Mouse (Mus musculus) forebrain, embryonic 15.5 days (tissue): ENCODE measurements around the gene Scd2. TPM values are rescaled to one million over a fixed set of nuclear protein-coding genes. Genes with fewer than 3 reads are reported as not detected.
A peak's percentile ranks its signal among the peaks of the same experiment; 100 is the strongest.

Source experiments
- ATAC-seq: fragments of 200-750 bp; cut with Nextera tagmentation; replicated peaks from 2 replicates; pipeline ENCODE4 v1.8.0; 2017; ENCODE audit warnings: mild to moderate bottlenecking, moderate TSS enrichment, moderate library complexity
- H3K27ac ChIP-seq: fragments of 300-500 bp; sonication (generic); replicated peaks from 2 replicates; pipeline ENCODE4 v1.5.1; 2015; ENCODE audit warnings: mild to moderate bottlenecking, inconsistent platforms
- H3K27me3 ChIP-seq: fragments of 300-500 bp; sonication (generic); 2 replicates; pipeline ENCODE4 v1.6.1; 2015; ENCODE audit warnings: inconsistent platforms
- H3K36me3 ChIP-seq: fragments of 300-500 bp; sonication (generic); 2 replicates; pipeline ENCODE4 v1.6.1; 2015; ENCODE audit warnings: mild to moderate bottlenecking, inconsistent platforms
- H3K4me1 ChIP-seq: fragments of 300-500 bp; sonication (generic); 2 replicates; pipeline ENCODE4 v1.6.1; 2015; ENCODE audit warnings: inconsistent platforms
- H3K4me2 ChIP-seq: fragments of 300-500 bp; sonication (generic); replicated peaks from 2 replicates; pipeline ENCODE4 v1.6.1; 2015; ENCODE audit warnings: mild to moderate bottlenecking, inconsistent platforms
- H3K4me3 ChIP-seq: fragments of 300-500 bp; sonication (generic); 2 replicates; pipeline ENCODE4 v1.5.1; 2015; ENCODE audit warnings: mild to moderate bottlenecking, inconsistent platforms
- H3K9ac ChIP-seq: fragments of 300-500 bp; sonication (generic); replicated peaks from 2 replicates; pipeline ENCODE4 v1.6.1; 2015; ENCODE audit warnings: mild to moderate bottlenecking, inconsistent platforms
- H3K9me3 ChIP-seq: fragments of 300-500 bp; sonication (generic); 2 replicates; pipeline ENCODE4 v1.6.1; 2016; ENCODE audit warnings: inconsistent platforms
- WGBS: fragments of 180-500 bp; shearing (Covaris S2); methylation state at CpG from one replicate; pipeline ENCODE4 v1.1.7; 2015; ENCODE audit warnings: mixed read lengths; 5-methylcytosine and 5-hydroxymethylcytosine counted together
- polyA plus RNA-seq: library from polyadenylated mRNA; unstranded; fragments of >200 nt; fragmentation: Nextera tagmentation; extraction: Ambion mirVana; gene quantifications from 2 replicates; pipeline ENCODE4 v1.2.1, GENCODE M21; 2015

Gene Scd2
- polyA plus RNA-seq, 1 experiment from 2014 or later, result 267 TPM

DNA sequence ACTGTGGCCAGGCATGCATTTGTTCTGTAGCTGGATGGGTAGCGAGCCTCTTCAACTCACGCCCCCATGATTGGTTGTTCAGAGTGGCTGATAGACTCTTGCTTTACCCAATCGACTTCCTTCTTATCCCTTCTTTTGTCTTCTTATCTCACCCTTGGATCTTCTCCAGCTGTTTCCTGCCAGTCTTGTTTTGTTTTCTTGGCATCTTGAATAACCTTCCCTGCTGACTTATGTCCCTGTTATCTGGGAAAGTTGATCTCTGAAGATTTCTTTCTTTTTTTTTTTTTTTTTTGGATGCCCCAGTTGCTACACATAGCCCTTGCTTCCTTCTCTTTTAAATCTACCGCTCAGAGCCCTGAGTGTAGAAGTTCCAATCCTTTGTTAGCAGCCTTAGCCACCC, 34.0 kb upstream of the Scd2 start:
- 80% methylated on average over 4 of the region's 4 CpGs for WGBS
- Histone ChIP-seq H3K27me3 (no peaks in the 10 kb centered on the region), H3K4me2 (no peak overlapping the region), H3K36me3 (no peaks in the 10 kb centered on the region), H3K9me3 (no peaks in the 10 kb centered on the region), H3K4me3 (no peak overlapping the region), H3K4me1 (no peaks in the 10 kb centered on the region), H3K27ac (no peak overlapping the region), H3K9ac (no peak overlapping the region)
- ATAC-seq, result no peak

- 84% methylated on average over 5 of the region's 5 CpGs for WGBS
- no peak overlapping the region for H3K27ac ChIP-seq
- H3K36me3 ChIP-seq, result no peaks in the 10 kb centered on the region
- no peak overlapping the region for H3K4me3 ChIP-seq
- no peak for ATAC-seq
- no peak overlapping the region for H3K9ac ChIP-seq
- no peaks in the 10 kb centered on the region for H3K9me3 ChIP-seq
- H3K4me2 ChIP-seq, result no peak overlapping the region
- H3K4me1 ChIP-seq, result no peaks in the 10 kb centered on the region
- no peaks in the 10 kb centered on the region for H3K27me3 ChIP-seq
Measured at GRCm38 (mm10) chr19:44260487-44260886, 33.0 kb upstream of the Scd2 start.

DNA sequence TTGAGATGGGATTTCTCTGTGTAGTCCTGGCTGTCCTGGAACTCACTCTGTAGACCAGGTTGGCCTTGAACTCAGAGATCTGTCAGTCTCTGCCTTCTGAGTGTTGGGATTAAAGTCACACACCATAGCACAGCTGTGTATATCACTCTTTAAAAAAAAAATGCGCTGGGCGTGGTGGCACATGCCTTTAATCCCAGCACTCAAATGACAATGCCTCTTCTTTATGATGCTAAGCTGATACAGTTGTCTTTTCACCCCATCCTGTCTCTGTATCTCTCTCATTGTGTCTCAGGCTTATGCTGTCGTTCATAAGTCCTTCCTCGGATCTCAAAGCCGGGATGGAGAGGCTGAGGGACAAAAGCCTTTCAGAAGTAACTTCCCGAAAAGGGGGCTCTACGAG, 31.7 kb upstream of the Scd2 start:
- Histone ChIP-seq H3K4me1 (peaks cover 7% of the 10 kb centered on the region; the same call in 1 of the 2 replicates), H3K27ac (no peak overlapping the region), H3K36me3 (no peaks in the 10 kb centered on the region), H3K4me3 (no peak overlapping the region), H3K27me3 (no peaks in the 10 kb centered on the region), H3K9me3 (no peaks in the 10 kb centered on the region), H3K4me2 (no peak overlapping the region), H3K9ac (no peak overlapping the region)
- 62% methylated on average over 7 of the region's 7 CpGs for WGBS
- no peak for ATAC-seq

- no peak for ATAC-seq
- WGBS, result 84% methylated on average over 3 of the region's 3 CpGs
- H3K27ac ChIP-seq, result no peak overlapping the region
- H3K4me3 ChIP-seq, result no peak overlapping the region
- H3K4me1 ChIP-seq, result peaks cover 13% of the 10 kb centered on the region
- no peak overlapping the region for H3K9ac ChIP-seq
- H3K27me3 ChIP-seq, result no peaks in the 10 kb centered on the region
- no peaks in the 10 kb centered on the region for H3K9me3 ChIP-seq
- H3K4me2 ChIP-seq, result no peak overlapping the region
- no peaks in the 10 kb centered on the region for H3K36me3 ChIP-seq
Measured at GRCm38 (mm10) chr19:44263581-44263980, 29.9 kb upstream of the Scd2 start.

- no peak overlapping the region for H3K9ac ChIP-seq
- H3K4me3 ChIP-seq, result no peak overlapping the region
- no peak overlapping the region for H3K4me2 ChIP-seq
- H3K27ac ChIP-seq, result no peak overlapping the region
- peaks cover 13% of the 10 kb centered on the region for H3K4me1 ChIP-seq
- no peaks in the 10 kb centered on the region for H3K9me3 ChIP-seq
- 75% methylated on average over 9 of the region's 9 CpGs for whole genome bisulfite sequencing
- H3K36me3 ChIP-seq, result no peaks in the 10 kb centered on the region
- H3K27me3 ChIP-seq, result no peaks in the 10 kb centered on the region
- no peak for ATAC-seq
Measured at GRCm38 (mm10) chr19:44264226-44264625, 29.2 kb upstream of the Scd2 start.

DNA sequence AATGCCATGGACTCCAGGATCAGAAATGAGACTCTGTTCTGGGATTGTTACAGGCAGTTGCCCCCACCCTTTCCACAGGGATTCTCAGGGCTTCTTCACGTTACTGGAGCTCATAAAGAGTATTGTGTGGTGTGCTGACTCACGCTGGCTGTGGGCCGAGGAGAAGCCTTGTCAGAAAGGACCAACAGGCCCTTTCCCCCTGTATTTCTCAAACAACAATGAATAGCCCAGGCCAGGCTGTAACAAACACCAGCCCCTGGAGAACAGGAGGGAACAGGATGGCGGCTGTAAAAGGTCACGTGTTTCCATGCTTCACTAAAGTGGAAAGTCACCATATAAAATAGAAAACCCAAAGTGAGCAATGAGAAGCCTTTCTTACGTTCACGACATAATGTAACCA, 28.2 kb upstream of the Scd2 start:
- WGBS, result 40% methylated on average over 7 of the region's 7 CpGs
- H3K4me1 ChIP-seq, result peaks cover 13% of the 10 kb centered on the region
- H3K9ac ChIP-seq, result no peak overlapping the region
- H3K4me2 ChIP-seq, result no peak overlapping the region
- no peak overlapping the region for H3K27ac ChIP-seq
- no peaks in the 10 kb centered on the region for H3K27me3 ChIP-seq
- H3K4me3 ChIP-seq, result no peak overlapping the region
- no peaks in the 10 kb centered on the region for H3K9me3 ChIP-seq
- no peaks in the 10 kb centered on the region for H3K36me3 ChIP-seq
- ATAC-seq, result no peak

- Histone ChIP-seq H3K9me3 (no peaks in the 10 kb centered on the region), H3K9ac (no peak overlapping the region), H3K4me3 (no peak overlapping the region), H3K36me3 (no peaks in the 10 kb centered on the region), H3K4me1 (peaks cover 13% of the 10 kb centered on the region), H3K27me3 (no peaks in the 10 kb centered on the region), H3K4me2 (no peak overlapping the region), H3K27ac (no peak overlapping the region)
- 0 out of 2 replicates have a peak, but pooled peaks have one; percentile 1 for ATAC-seq
- 22% methylated on average over 5 of the region's 5 CpGs for WGBS
Measured at GRCm38 (mm10) chr19:44265911-44266337, 27.6 kb upstream of the Scd2 start.

GRCm38 (mm10) chr19:44266458-44266823, 27.0 kb upstream of the Scd2 start:
- Histone ChIP-seq H3K27me3 (no peaks in the 10 kb centered on the region), H3K4me2 (peak overlapping the region; percentile 94), H3K4me1 (peaks cover 13% of the 10 kb centered on the region), H3K9ac (peak overlapping the region; percentile 80), H3K4me3 (peak overlapping the region; percentile 74), H3K36me3 (no peaks in the 10 kb centered on the region), H3K9me3 (no peaks in the 10 kb centered on the region), H3K27ac (peak overlapping the region; percentile 93)
- ATAC-seq, result 0 out of 2 replicates have a peak, but pooled peaks have one; percentile 5
- WGBS, result 3% methylated on average over 6 of the region's 6 CpGs

DNA sequence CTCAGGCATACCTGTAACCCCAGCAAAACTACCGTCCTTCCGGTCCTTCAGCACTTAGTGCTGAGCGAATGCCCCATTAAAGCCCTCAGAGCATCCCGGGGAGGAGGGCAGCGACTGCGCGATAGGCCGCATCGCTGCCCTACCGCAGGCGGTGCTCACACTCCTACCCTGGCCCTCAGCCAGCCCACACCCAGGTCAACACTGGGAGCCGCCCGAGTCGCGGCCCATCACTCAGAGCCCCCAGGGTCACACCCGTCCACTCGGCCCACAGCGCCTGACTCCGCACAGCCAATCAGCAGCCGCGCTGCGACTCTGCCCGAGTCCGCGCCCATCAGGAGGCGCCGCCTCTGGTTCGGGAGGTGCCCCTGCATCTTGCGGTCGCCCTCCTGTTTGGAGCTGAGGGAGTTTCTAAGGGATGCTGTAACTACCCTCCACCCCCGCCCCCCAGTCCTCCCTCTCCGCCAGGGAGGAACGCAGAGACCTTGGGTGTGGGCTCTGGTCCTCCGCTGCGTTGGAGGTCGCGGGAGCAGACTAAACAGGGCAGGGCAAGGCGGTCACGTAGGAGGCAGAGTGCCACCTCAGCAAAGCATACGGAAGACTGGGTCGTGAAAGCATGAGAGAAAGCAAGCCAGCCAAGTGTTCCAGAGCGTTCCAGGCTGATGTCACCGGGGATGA, 26.5 kb upstream of the Scd2 start:
- Histone ChIP-seq H3K9ac (peak overlapping the region; percentile 80), H3K36me3 (no peaks in the 10 kb centered on the region)
- under 1% methylated on average over 43 of the region's 43 CpGs for WGBS

GRCm38 (mm10) chr19:44267499-44268002, 25.9 kb upstream of the Scd2 start:
- H3K36me3 ChIP-seq, result no peaks in the 10 kb centered on the region
- peak overlapping the region; percentile 74 for H3K4me3 ChIP-seq
- H3K4me1 ChIP-seq, result peaks cover 13% of the 10 kb centered on the region
- H3K27me3 ChIP-seq, result no peaks in the 10 kb centered on the region
- H3K9me3 ChIP-seq, result no peaks in the 10 kb centered on the region
- peak overlapping the region; percentile 80 for H3K9ac ChIP-seq
- 7% methylated on average over 18 of the region's 18 CpGs for WGBS
- peak overlapping the region; percentile 94 for H3K4me2 ChIP-seq
- H3K27ac ChIP-seq, result peak overlapping the region; percentile 93
- no peak for ATAC-seq

More for the DNA sequence above, 26.5 kb upstream of the Scd2 start:
- peaks cover 13% of the 10 kb centered on the region for H3K4me1 ChIP-seq
- ATAC-seq, result peak; percentile 97
- peak overlapping the region; percentile 74 for H3K4me3 ChIP-seq
- H3K27ac ChIP-seq, result peak overlapping the region; percentile 93
- peak overlapping the region; percentile 94 for H3K4me2 ChIP-seq
- no peaks in the 10 kb centered on the region for H3K27me3 ChIP-seq
- H3K9me3 ChIP-seq, result no peaks in the 10 kb centered on the region

DNA sequence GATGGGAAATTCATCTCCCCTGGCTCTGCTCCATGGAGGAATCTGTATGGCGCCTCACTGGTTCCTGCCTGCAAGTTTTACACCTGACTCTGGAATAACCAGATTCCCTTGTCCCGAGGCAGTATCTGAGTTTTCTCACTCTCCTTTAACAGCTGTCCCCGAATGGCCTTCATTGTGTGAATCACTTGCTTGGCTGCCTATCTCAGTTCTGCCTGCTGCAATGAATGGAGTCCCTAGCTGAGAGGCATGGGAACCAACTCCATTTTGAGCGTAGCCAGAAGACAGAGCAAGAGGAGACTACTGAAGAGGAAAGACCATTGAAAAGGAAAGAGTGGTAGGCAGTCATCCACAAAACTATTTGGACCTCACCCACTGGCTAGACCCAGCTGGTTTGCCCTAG, 19.8 kb upstream of the Scd2 start:
- no peak overlapping the region for H3K9ac ChIP-seq
- H3K4me2 ChIP-seq, result no peak overlapping the region
- no peak for ATAC-seq
- no peaks in the 10 kb centered on the region for H3K36me3 ChIP-seq
- no peak overlapping the region for H3K27ac ChIP-seq
- H3K4me1 ChIP-seq, result peaks cover 19% of the 10 kb centered on the region
- no peaks in the 10 kb centered on the region for H3K9me3 ChIP-seq
- H3K4me3 ChIP-seq, result no peak overlapping the region
- 73% methylated on average over 4 of the region's 4 CpGs for WGBS
- no peaks in the 10 kb centered on the region for H3K27me3 ChIP-seq

GRCm38 (mm10) chr19:44274452-44274851, 19.0 kb upstream of the Scd2 start:
- Histone ChIP-seq H3K4me3 (no peak overlapping the region), H3K36me3 (no peaks in the 10 kb centered on the region), H3K9ac (no peak overlapping the region), H3K4me2 (no peak overlapping the region), H3K27ac (no peak overlapping the region), H3K9me3 (no peaks in the 10 kb centered on the region), H3K4me1 (peaks cover 19% of the 10 kb centered on the region), H3K27me3 (no peaks in the 10 kb centered on the region)
- ATAC-seq, result no peak
- 90% methylated on average over 4 of the region's 4 CpGs for WGBS

- H3K36me3 ChIP-seq, result no peaks in the 10 kb centered on the region
- no peak for ATAC-seq
- no peak overlapping the region for H3K4me2 ChIP-seq
- H3K4me3 ChIP-seq, result no peak overlapping the region
- 100% methylated on average over 1 of the region's 1 CpGs for WGBS
- no peak overlapping the region for H3K9ac ChIP-seq
- peaks cover 19% of the 10 kb centered on the region for H3K4me1 ChIP-seq
- no peaks in the 10 kb centered on the region for H3K27me3 ChIP-seq
- no peak overlapping the region for H3K27ac ChIP-seq
- no peaks in the 10 kb centered on the region for H3K9me3 ChIP-seq
Measured at GRCm38 (mm10) chr19:44275418-44275817, 18.1 kb upstream of the Scd2 start.
